Mouse (Mus musculus) splenic B cell, adult 2 months (primary cell): ENCODE results near the gene Fry.

Source experiments
- DNase-seq: peaks from one replicate; pipeline ENCODE4 v3.0.0-alpha.2; 2011; ENCODE audit warnings: low read depth, low spot score
- H3K27me3 ChIP-seq: 2 replicates; pipeline ENCODE4 v1.6.1; 2012; ENCODE audit warnings: mild to moderate bottlenecking, low read length, moderate library complexity, mixed read lengths; ENCODE audit not compliant: control insufficient read depth, poor library complexity, insufficient read depth, severe bottlenecking
- H3K36me3 ChIP-seq: 2 replicates; pipeline ENCODE4 v1.6.1; 2012; ENCODE audit warnings: mild to moderate bottlenecking, low read length, moderate library complexity, mixed read lengths; ENCODE audit not compliant: control insufficient read depth, poor library complexity, insufficient read depth, severe bottlenecking

Fry gene

GRCm38 (mm10) chr5:150389589-150390377 is 271.3 kb downstream of the Fry start:
- DNase-seq, result no peak
- Histone ChIP-seq H3K27me3 (no peaks in the 10 kb centered on the region), H3K36me3 (peaks cover 13% of the 10 kb centered on the region)

GRCm38 (mm10) chr5:150390422-150390821 is 272.0 kb downstream of the Fry start:
- peaks cover 13% of the 10 kb centered on the region for H3K36me3 ChIP-seq
- no peaks in the 10 kb centered on the region for H3K27me3 ChIP-seq
- no peak for DNase-seq

- peak; percentile 24 for DNase-seq
- H3K27me3 ChIP-seq, result no peaks in the 10 kb centered on the region
- peaks cover 30% of the 10 kb centered on the region for H3K36me3 ChIP-seq
Observed at GRCm38 (mm10) chr5:150394645-150395044, 276.2 kb downstream of the Fry start.

GRCm38 (mm10) chr5:150402832-150403447 is 284.5 kb downstream of the Fry start:
- no peak for DNase-seq
- H3K36me3 ChIP-seq, result peaks cover 16% of the 10 kb centered on the region
- H3K27me3 ChIP-seq, result no peaks in the 10 kb centered on the region

GRCm38 (mm10) chr5:150404867-150405266 is 286.4 kb downstream of the Fry start:
- no peaks in the 10 kb centered on the region for H3K27me3 ChIP-seq
- peaks cover 6% of the 10 kb centered on the region for H3K36me3 ChIP-seq
- no peak for DNase-seq

GRCm38 (mm10) chr5:150408979-150409378 is 290.5 kb downstream of the Fry start:
- peaks cover 3% of the 10 kb centered on the region; the same call in 1 of the 2 replicates for H3K36me3 ChIP-seq
- no peak for DNase-seq
- H3K27me3 ChIP-seq, result no peaks in the 10 kb centered on the region

- Histone ChIP-seq H3K36me3 (peaks cover 5% of the 10 kb centered on the region), H3K27me3 (no peaks in the 10 kb centered on the region)
- DNase-seq, result no peak
Observed at GRCm38 (mm10) chr5:150409451-150410045, 291.1 kb downstream of the Fry start.

GRCm38 (mm10) chr5:150412750-150413450 is 294.5 kb downstream of the Fry start:
- DNase-seq, result no peak
- peaks cover 13% of the 10 kb centered on the region for H3K36me3 ChIP-seq

GRCm38 (mm10) chr5:150414823-150415222 is 296.4 kb downstream of the Fry start:
- Histone ChIP-seq H3K27me3 (no peaks in the 10 kb centered on the region), H3K36me3 (peaks cover 16% of the 10 kb centered on the region)
- peak; percentile 13 for DNase-seq

More at GRCm38 (mm10) chr5:150412750-150413450, 294.5 kb downstream of the Fry start:
- no peaks in the 10 kb centered on the region for H3K27me3 ChIP-seq

GRCm38 (mm10) chr5:150417223-150417622 is 298.8 kb downstream of the Fry start:
- no peak for DNase-seq
- peaks cover 19% of the 10 kb centered on the region for H3K36me3 ChIP-seq
- H3K27me3 ChIP-seq, result no peaks in the 10 kb centered on the region

- no peak for DNase-seq
- Histone ChIP-seq H3K27me3 (no peaks in the 10 kb centered on the region), H3K36me3 (peaks cover 22% of the 10 kb centered on the region)
Observed at GRCm38 (mm10) chr5:150418035-150418434, 299.6 kb downstream of the Fry start.

GRCm38 (mm10) chr5:150425038-150425437 is 306.6 kb downstream of the Fry start:
- Histone ChIP-seq H3K27me3 (no peaks in the 10 kb centered on the region), H3K36me3 (peaks cover 14% of the 10 kb centered on the region)
- DNase-seq, result no peak

- Histone ChIP-seq H3K27me3 (no peaks in the 10 kb centered on the region), H3K36me3 (peaks cover 14% of the 10 kb centered on the region)
- DNase-seq, result peak; percentile 61
Observed at GRCm38 (mm10) chr5:150426595-150426994, 308.1 kb downstream of the Fry start.

- Histone ChIP-seq H3K27me3 (no peaks in the 10 kb centered on the region), H3K36me3 (peaks cover 21% of the 10 kb centered on the region)
- peak; percentile 46 for DNase-seq
Observed at GRCm38 (mm10) chr5:150431286-150431685, 312.8 kb downstream of the Fry start.
